Mouse (Mus musculus): ENCODE results near the gene Mndal.
"Not testable (repeated sequence)": the region's sequence is repeated elsewhere in the genome, so short reads cannot be mapped to it uniquely, and the experiment has no call there.

DNA sequence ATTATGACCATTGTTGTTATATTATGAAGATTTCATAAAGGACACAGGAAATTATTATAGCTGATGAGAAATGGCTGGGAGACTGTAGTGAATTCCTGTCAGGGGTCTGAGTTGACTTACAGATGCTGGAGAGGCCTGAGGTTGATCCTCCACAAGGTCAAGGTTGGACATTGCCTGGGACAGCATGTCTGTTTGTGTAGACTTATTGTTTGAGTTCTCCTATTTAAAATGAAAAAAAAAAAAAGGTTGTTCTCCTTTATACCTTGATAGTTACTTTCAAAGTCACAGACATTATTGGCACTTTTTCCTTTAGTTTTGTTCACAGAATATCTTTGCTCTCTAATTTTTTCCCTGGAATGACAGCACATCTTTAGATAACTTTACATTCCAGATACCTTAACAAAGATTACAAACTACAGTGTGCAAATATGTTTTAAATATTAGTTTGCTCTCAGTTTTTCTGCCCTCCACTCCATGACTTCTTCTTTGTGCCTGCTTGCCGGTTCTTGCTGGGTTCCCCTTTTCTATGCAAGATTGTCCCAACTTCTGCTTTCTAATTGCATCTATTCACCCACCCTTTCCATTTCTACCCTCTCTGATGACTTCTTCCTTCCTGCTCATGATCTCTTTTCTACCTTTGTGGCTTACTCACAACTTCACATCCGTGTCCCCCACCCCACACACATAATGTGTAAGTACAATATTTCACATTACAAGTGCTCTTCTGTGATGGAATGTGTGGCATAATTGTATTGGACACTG is 55.1 kb downstream of the Mndal start:
- not testable (repeated sequence) for TF ChIP-seq CTCF (IDR thresholded peaks at IDR 0.05; ENCODE audit: borderline replicate concordance, extremely low read depth, insufficient read depth, insufficient read length); POLR2A (IDR thresholded peaks at IDR 0.05; ENCODE audit: borderline replicate concordance, extremely low read depth, insufficient read depth, insufficient read length, poor library complexity, severe bottlenecking)
